Mouse (Mus musculus) B cell, adult 67 days (primary cell): ENCODE results near the gene Ptcd3. TPM values are rescaled to one million over a fixed set of nuclear protein-coding genes. Genes with fewer than 3 reads are reported as not detected.

ENCODE experiments used
- total RNA-seq, 2 experiments: library from RNA; stranded (reverse); gene quantifications; 4 replicates each; pipeline ENCODE4 v1.2.4; 2023

Ptcd3 gene
- 100 to 1,000 TPM; 112 to 117 TPM for total RNA-seq

DNA sequence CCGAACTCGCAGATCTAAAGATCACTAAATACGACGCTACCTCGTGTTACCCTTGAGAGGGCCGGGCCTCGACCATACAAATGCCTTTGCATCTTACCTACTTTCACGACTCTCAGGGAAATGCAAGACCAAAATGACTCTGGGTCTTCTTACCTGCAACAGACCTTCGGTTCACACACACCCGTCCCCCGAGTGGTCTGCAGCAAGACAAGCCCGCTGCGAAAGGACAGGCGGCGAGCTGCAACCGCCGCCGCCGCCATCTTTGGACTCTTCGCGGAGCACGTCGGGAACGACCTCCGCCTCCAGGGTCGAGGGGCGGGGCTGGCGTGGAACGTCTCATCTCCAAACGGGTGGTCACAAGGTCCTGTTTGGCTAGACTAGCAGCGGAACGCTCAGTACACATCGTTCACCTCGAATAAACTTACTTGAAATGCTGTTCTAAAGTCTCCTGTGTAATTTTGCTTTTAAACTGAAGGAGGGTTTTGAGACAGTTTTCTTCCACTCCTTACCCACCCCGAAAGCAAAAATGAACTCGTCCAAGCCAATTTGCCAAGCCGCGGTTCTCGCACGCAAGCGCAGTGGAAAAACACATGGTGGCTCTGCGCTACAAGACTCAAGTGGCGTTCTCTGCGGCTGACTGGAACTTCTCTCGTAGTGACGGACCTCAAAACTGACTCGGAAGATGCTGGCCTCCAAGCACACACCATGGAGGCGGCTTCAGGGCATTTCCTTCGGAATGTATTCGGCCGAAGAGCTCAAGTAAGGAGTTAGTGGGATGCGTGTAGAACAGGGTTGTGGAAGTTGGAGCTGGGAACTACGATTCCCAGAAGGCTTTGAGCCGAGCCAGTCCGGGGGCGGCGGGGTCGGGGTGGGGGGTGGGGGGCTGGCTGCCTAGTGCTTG lies at the start of gene Ptcd3, which contains the start of gene Polr1a:
TSS of gene Ptcd3 (minus strand) at position 270 of the 901 bp plus-strand sequence.
TSS of gene Polr1a (plus strand) at position 573 of the 901 bp plus-strand sequence.

DNA sequence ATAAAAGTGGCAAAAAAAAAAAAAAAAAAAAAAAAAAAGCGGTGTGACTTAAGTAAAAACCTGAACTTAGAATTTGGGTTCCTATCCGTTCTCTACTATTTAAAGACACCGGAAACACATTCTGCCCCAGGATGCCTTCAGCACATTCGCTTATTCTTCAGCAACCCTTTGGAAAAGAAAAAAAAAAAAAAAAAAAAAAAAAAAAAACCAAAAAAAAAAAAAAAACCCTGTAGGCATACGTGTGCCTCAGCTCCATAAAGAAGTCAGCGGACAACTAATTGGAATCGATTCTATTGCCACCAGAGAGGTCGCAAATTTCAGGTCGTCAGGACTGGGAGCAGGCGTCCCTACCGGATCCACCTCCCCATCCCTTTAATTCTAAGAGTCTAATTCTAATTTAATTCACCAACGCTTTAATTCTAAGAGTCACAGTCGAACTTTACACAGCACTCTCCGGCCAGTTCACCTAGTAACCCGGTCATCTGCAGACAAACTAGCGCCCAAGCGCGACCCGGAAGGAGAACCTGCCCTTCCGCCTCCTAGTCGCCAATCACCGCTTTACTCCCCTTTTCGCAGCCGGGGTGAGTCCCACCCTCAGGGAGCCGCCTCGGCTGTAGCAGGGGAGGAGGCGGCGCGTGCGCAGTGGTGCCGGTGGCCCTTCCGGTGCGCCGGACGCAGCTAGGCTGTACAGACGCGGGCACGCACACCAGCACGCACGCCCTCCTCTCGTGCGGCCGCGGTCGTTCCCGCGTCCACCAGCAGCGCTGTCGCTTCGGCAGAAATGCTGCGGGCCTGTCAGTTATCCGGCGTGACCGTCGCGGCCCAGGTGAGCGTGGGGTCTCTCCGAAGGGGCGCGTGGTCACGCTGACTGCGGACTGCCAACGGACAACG lies 77.6 kb downstream of the Ptcd3 start, which contains the start of gene Immt:
TSS of gene Immt (plus strand) at position 642 of the 891 bp plus-strand sequence.

Other genes starting within 250 kb of the Ptcd3 start
- not detected for gene Reep1, start 201.2 kb downstream of the Ptcd3 start, total RNA-seq
- gene Mrpl35, start 81.8 kb downstream of the Ptcd3 start, total RNA-seq, result 10 to 100 TPM; 20.6 to 21.8 TPM
- gene Immt, start 77.4 kb downstream of the Ptcd3 start, total RNA-seq, result 100 to 1,000 TPM in 1 of 2 experiments, 10 to 100 TPM in 1; 96.5 to 119 TPM
- gene Polr1a, start 303 bp upstream of the Ptcd3 start, total RNA-seq, result 10 to 100 TPM; 74.1 to 78.1 TPM
- 10 to 100 TPM in 1 of 2 experiments, 1 to 10 TPM in 1; 9.9 to 21.4 TPM for gene St3gal5, start 188.8 kb upstream of the Ptcd3 start, total RNA-seq